Mouse (Mus musculus): Measurements from ENCODE around the gene Pi4k2a.

The Pi4k2a gene

GRCm38 (mm10) chr19:42135070-42135469 lies 44.8 kb downstream of the Pi4k2a start:
- no peak for DNase-seq (ENCODE audit: low spot score)

DNA sequence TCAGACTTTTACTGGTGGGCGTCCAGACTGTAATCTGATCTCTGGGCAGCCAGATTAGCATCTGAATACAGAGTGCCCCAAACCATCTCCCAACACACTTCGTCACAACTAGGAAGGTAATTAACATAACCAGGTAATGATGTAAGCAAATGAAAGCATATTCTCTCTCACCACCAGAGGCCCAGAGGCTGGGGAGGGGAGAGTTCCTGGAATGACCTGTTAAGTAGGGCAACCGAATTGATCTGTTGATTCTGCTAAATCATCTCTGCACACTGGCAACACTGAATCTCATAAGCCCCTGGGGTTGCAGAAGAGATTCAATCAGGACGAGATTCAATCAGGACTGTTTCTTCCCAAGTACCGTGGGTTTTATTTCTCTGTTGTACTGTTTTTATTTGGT lies 45.9 kb downstream of the Pi4k2a start:
- no peak for DNase-seq (ENCODE audit: low spot score)

DNA sequence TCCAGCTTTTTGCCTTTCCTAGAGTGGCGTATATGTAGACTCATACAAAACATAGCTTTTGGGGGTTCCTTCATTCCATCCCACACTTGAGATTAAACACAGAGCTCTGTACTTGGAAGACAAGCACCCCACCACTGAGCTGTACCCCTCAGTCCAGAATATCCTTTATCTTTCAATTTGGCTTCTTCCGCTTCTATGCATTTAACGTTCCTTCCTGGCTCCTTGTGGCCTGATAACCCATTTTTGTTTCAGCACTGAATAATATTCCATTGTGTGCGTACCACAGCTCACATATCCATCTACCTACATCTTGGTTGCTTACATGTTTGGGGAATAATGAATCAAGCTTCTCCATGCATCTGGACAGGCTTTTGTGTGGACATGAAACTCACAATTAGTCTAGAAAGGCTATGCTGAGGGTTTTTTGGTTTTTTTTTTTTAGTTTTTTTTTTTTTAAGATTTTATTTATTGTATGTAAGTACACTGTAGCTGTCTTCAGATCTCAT lies 47.0 kb downstream of the Pi4k2a start:
- DNase-seq (ENCODE audit: low spot score) = no peak

DNA sequence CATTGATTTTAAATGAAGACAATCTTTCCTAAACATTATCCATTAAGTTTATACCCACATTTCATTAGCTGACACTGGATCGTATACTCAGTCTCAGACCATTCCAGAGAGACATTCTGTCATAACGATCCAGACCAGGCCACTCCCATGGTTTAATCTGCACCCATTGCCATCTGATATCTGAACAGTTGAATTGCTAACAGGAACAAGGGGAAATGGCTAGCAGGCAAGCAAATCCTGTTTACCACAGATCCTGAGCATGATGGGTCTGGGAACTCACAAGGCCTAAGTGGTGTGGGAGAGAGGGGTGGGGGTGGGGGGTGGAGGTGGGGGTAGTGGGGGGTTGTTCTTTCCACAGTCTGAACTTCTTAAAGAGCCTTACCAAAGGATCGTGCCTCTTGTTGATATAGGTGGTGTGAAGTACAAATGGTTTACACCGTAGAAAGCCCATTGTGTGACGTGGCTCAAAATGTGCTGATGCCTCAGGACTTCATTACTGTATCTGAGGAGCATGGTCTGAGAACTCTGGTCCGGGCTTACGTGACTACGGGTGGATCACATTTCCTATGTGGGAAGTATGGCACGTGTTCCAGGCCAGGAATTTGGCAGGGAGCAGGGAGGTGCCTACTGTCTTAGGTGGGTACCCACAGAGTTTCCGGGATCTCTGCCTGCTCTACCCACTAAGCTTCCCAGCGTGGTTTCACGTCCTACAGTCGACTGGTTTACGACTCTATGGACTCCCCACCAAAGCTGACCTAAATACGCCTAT lies 48.4 kb downstream of the Pi4k2a start:
- DNase-seq (ENCODE audit: low spot score) = no peak

- DNase-seq (ENCODE audit: low spot score) = no peak
Observed at GRCm38 (mm10) chr19:42139724-42140517, 49.7 kb downstream of the Pi4k2a start.

DNA sequence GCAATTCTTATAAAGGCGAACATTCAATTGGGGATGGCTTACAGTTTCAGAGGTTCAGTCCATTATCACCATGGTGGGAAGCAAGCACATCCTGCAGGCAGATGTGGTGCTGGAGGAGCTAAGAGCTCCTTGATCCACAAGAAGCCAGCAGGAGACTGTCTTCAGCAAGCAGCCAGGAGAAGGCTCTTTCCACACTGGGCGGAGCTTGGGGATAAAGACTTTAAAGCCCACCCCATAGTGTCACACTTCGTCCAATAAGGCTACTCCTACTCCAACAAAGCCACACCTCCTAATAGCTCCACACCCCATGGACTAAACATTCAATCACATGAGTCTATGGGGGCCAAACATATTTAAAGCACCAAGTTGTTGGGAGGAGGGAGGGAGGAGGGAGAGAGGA lies 51.7 kb downstream of the Pi4k2a start:
- DNase-seq (ENCODE audit: low spot score) = no peak

DNA sequence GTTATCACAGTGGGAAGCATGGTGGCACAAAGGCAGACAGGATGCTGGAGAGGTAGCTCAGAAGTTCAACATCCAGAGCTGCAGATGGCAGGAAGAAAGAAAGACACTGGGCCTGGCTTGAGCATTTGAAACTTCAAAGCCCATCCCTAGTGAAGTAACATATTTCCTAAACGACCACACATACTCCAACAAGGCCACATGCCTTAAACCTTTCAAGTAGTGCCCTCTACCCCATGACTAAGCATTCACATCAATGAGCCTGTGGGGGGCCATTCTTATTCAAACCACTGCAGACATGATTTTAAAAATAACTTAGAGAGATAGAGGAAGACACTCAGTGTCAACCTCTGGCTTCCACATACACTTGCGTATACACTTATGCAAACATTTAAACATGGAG lies 52.5 kb downstream of the Pi4k2a start:
- no peak for DNase-seq (ENCODE audit: low spot score)

GRCm38 (mm10) chr19:42144067-42144466 lies 53.8 kb downstream of the Pi4k2a start:
- no peak for DNase-seq (ENCODE audit: low spot score)

- DNase-seq (ENCODE audit: low spot score) = peak; percentile 44
Observed at GRCm38 (mm10) chr19:42144541-42145167, 54.4 kb downstream of the Pi4k2a start.

GRCm38 (mm10) chr19:42145210-42145609 lies 54.9 kb downstream of the Pi4k2a start:
- no peak for DNase-seq (ENCODE audit: low spot score)

DNA sequence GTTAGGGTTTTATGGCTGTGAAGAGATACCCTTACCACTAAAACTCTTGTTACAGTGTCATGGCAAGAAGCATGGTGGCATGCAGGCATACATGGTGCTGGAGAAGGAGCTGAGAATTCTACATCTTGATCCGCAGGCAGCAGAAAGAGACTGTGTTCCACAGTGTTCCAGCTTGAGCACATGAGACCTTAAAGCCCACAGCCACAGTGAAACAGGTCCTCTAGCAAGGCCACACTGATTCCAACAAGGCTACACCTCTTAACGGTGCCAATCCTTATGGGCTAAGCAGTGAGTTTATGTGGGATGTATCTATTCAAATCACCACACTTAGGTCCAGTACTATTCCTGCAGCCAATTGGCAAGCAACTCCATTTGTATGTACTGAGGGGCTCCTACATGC lies 55.5 kb downstream of the Pi4k2a start:
- DNase-seq (ENCODE audit: low spot score) = no peak

DNA sequence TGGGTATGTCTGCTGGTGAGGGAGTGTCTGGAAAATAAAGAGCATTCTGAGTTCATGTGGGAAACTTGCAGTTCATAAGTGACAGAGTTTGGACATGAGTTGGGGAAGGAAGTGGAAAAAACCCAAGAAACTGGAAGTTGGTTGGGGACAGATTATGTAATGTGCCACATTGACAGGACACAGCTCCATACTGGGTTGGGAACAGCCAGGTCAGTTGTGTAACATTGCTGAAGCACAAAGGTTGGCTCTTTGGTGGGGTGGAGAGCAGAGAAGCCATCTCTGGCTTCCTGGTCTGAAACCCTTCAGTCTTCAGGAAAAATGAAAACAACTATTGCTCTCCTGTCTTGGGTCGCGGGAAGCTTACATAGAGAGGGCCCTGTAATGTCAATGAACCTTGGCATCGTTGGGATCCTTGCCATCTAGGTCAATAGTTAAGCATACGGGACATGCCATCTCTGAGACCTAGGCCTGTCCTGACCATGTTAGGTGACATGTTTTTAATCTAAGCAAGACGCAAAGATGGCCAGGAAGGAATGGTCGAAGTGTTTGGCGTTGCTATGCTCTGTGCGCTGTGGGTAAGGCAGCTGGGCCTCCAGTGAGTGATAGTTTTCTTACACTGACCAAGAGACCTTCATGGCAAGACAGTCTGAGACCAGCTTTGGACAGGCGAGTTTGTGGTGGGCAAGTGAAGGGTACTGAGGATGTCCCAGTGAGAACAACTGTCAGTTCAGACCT lies 56.2 kb downstream of the Pi4k2a start:
- DNase-seq (ENCODE audit: low spot score) = no peak

- DNase-seq (ENCODE audit: low spot score) = no peak
Observed at GRCm38 (mm10) chr19:42147170-42147768, 57.0 kb downstream of the Pi4k2a start, which contains the start of gene Marveld1. Gene Marveld1, plus strand, starts transcription at chr19:42147400.

GRCm38 (mm10) chr19:42147769-42148568 lies 57.7 kb downstream of the Pi4k2a start:
- DNase-seq (ENCODE audit: low spot score) = no peak

DNA sequence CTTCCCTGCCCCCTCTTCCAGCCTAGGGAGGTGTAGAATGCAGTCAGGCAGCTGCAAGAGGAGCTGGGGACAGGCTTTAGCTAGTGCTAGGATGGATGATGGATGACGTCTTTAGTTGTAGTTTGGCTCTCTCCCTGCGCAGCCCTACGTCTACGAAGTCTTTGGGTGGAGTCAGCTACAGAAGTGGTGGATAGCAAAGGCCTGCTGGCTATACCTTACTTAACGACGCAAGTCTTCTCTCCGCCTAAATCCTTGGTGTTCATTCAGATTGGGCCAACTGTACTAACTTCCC lies 58.2 kb downstream of the Pi4k2a start:
- no peak for DNase-seq (ENCODE audit: low spot score)

GRCm38 (mm10) chr19:42151990-42152389 lies 61.7 kb downstream of the Pi4k2a start:
- peak; percentile 56 for DNase-seq (ENCODE audit: low spot score)

GRCm38 (mm10) chr19:42157493-42158237 lies 67.4 kb downstream of the Pi4k2a start:
- no peak for DNase-seq (ENCODE audit: low spot score)

- no peak for DNase-seq (ENCODE audit: low spot score)
Observed at GRCm38 (mm10) chr19:42158246-42159017, 68.2 kb downstream of the Pi4k2a start.

- DNase-seq (ENCODE audit: low spot score) = no peak
Observed at GRCm38 (mm10) chr19:42163764-42164163, 73.5 kb downstream of the Pi4k2a start, which contains the start of gene Zfyve27. Gene Zfyve27, plus strand, starts transcription at chr19:42163951.
